Mouse (Mus musculus) spleen, embryonic (tissue): ENCODE measurements around the gene Gm27235.
"Not testable (repeated sequence)": the region's sequence is repeated elsewhere in the genome, so short reads cannot be mapped to it uniquely, and the experiment has no call there.

Experiments used
- CTCF ChIA-PET: fragments of 350-600 bp; sonication (Branson Sonifier 250); formaldehyde crosslinking; loops from one replicate; lab custom pipeline; 2022; lab: Charles Lee

The Gm27235 gene

GRCm38 (mm10) chr9:35790001-35790400, at the start of gene Gm27235, which contains the start of gene D730048I06Rik:
Gene Gm27235, minus strand, starts transcription at chr9:35790101.
Gene D730048I06Rik, minus strand, starts transcription at chr9:35790112.
- CTCF ChIA-PET = no interaction called here

- CTCF ChIA-PET = not testable (repeated sequence)
These were observed 28.0 kb upstream of the Gm27235 start for GRCm38 (mm10) chr9:35817881-35818280.

- CTCF ChIA-PET = no interaction called here
These were observed 8.2 kb upstream of the Gm27235 start for GRCm38 (mm10) chr9:35798146-35798545.

- CTCF ChIA-PET = no interaction called here
These were observed 11.9 kb downstream of the Gm27235 start, which contains the start of gene Gm17727 for GRCm38 (mm10) chr9:35778009-35778408. Gene Gm17727, minus strand, starts transcription at chr9:35778109.

GRCm38 (mm10) chr9:35756843-35757242, 33.1 kb downstream of the Gm27235 start:
- CTCF ChIA-PET = no interaction called here

- CTCF ChIA-PET = no interaction called here
These were observed 49.2 kb downstream of the Gm27235 start, which contains the start of gene Gm17677 for GRCm38 (mm10) chr9:35740749-35741148. Gene Gm17677, plus strand, starts transcription at chr9:35741049.
